Mouse (Mus musculus): ENCODE results near the gene Mast4. TPM values are rescaled to one million over a fixed set of nuclear protein-coding genes. Genes with fewer than 3 reads are reported as not detected.

The Mast4 gene
- total and polyA plus RNA-seq, 3 experiments, result 2.7 to 7.0 TPM; not detected in 1

GRCm38 (mm10) chr13:102744481-102745269 is 589.6 kb downstream of the Mast4 start:
- peaks cover 0 to 13% of the 10 kb centered on the region in 2 experiments; a peak in 2 of 4 replicates for H3K36me3 ChIP-seq (ENCODE audit: control insufficient read depth in 1 of 2, insufficient read depth in 2 of 2, low read length in 2 of 2)
- H3K4me3 ChIP-seq (ENCODE audit: control insufficient read depth in 1 of 2, insufficient read depth in 1 of 2, low read depth in 2 of 2, low read length in 2 of 2), result no peak overlapping the region
- peak; percentile 84 to 97 (median 95) for TF ChIP-seq CTCF (IDR thresholded peaks at IDR 0.05 in 2 of 3, conservative IDR thresholded peaks at IDR 0.05 in 1 of 3; ENCODE audit: control insufficient read depth in 1 of 3, insufficient read depth in 1 of 3, low read depth in 2 of 3, low read length in 3 of 3, poor library complexity in 1 of 3, severe bottlenecking in 1 of 3)
- TF ChIP-seq ZC3H11A (IDR thresholded peaks at IDR 0.05; ENCODE audit: low read depth, low read length), result peak; percentile 93
- TF ChIP-seq CHD2 (IDR thresholded peaks at IDR 0.05; ENCODE audit: low read length), result no peak
- TF ChIP-seq TAL1 (IDR thresholded peaks at IDR 0.05; ENCODE audit: low read length), result no peak
- TF ChIP-seq SIN3A (IDR thresholded peaks at IDR 0.05; ENCODE audit: low read length), result peak; percentile 57; the same call in 1 of the 2 replicates
- TF ChIP-seq TBP (IDR thresholded peaks at IDR 0.05; ENCODE audit: low read depth, low read length), result 0 out of 2 replicates have a peak, but pooled peaks have one; percentile 24
- no peak for TF ChIP-seq ETS1 (IDR thresholded peaks at IDR 0.05; ENCODE audit: low read depth, low read length)
- 0 out of 2 replicates have a peak, but pooled peaks have one; percentile 37 for TF ChIP-seq MAZ (IDR thresholded peaks at IDR 0.05; ENCODE audit: low read depth, low read length)
- peak; percentile 91 for TF ChIP-seq RAD21 (IDR thresholded peaks at IDR 0.05; ENCODE audit: low read depth, low read length)
- peak; percentile 41; the same call in 1 of the 2 replicates for TF ChIP-seq HCFC1 (IDR thresholded peaks at IDR 0.05; ENCODE audit: low read depth, low read length)
- 0 out of 2 replicates have a peak, but pooled peaks have one; percentile 34 for TF ChIP-seq BHLHE40 (IDR thresholded peaks at IDR 0.05; ENCODE audit: borderline replicate concordance, low read depth, low read length)
- no peak for TF ChIP-seq POLR2AphosphoS2 (IDR thresholded peaks at IDR 0.05; ENCODE audit: low read length)
- peak; percentile 53; the same call in 1 of the 2 replicates for TF ChIP-seq ZKSCAN1 (IDR thresholded peaks at IDR 0.05; ENCODE audit: low read depth, low read length)
- TF ChIP-seq MAFK (IDR thresholded peaks at IDR 0.05; ENCODE audit: borderline replicate concordance, low read depth, low read length), result peak; percentile 94
- TF ChIP-seq ELF1 (IDR thresholded peaks at IDR 0.05; ENCODE audit: low read depth, low read length), result peak; percentile 43; the same call in 1 of the 2 replicates
- no peak for TF ChIP-seq MXI1 (IDR thresholded peaks at IDR 0.05; ENCODE audit: low read depth, low read length)
- 0 out of 2 replicates have a peak, but pooled peaks have one; percentile 18 for TF ChIP-seq MYC (IDR thresholded peaks at IDR 0.05; ENCODE audit: low read depth, low read length)
- TF ChIP-seq RCOR1 (IDR thresholded peaks at IDR 0.05; ENCODE audit: low read depth, low read length), result 0 out of 2 replicates have a peak, but pooled peaks have one; percentile 29
- no peak for TF ChIP-seq E2F4 (IDR thresholded peaks at IDR 0.05; ENCODE audit: borderline replicate concordance, low read depth, low read length)
- peak; percentile 99 for TF ChIP-seq ZNF384 (IDR thresholded peaks at IDR 0.05; ENCODE audit: low read depth, low read length)
- peak in 1 of 2 experiments; percentile 32; a peak in 1 of 4 replicates for TF ChIP-seq EP300 (IDR thresholded peaks at IDR 0.05; ENCODE audit: low read depth in 1 of 2, low read length in 2 of 2)
- TF ChIP-seq ZMIZ1 (IDR thresholded peaks at IDR 0.05; ENCODE audit: low read depth, low read length), result no peak
- peak; percentile 95 for TF ChIP-seq SMC3 (IDR thresholded peaks at IDR 0.05; ENCODE audit: low read depth, low read length)
- H3K79me2 ChIP-seq (ENCODE audit: control insufficient read depth, insufficient read depth, low read length, poor library complexity), result no peaks in the 10 kb centered on the region
- H3K27me3 ChIP-seq (ENCODE audit: control insufficient read depth in 1 of 2, insufficient read depth in 2 of 2, low read length in 2 of 2), result no peaks in the 10 kb centered on the region
- peak; percentile 84 for DNase-seq (ENCODE audit: low read depth, low spot score)
- no peak overlapping the region for H3K27ac ChIP-seq (ENCODE audit: control insufficient read depth, low read depth, low read length)
- H3K9me3 ChIP-seq (replicated peaks; ENCODE audit: insufficient read depth, low read length), result no peaks in the 10 kb centered on the region
- H3K4me1 ChIP-seq (ENCODE audit: control insufficient read depth in 1 of 2, insufficient read depth in 2 of 2, low read length in 2 of 2), result peaks cover 4 to 10% of the 10 kb centered on the region in 2 experiments
- no peak overlapping the region for H3K9ac ChIP-seq (ENCODE audit: control insufficient read depth, low read depth, low read length, poor library complexity, severe bottlenecking)

Measured in MEL (cell line).